Mouse (Mus musculus): ENCODE data around the gene Cyp1b1. TPM values are rescaled to one million over a fixed set of nuclear protein-coding genes. Genes with fewer than 3 reads are reported as not detected.

The Cyp1b1 gene
- polyA plus RNA-seq, 1 experiment from 2014 or later, result 3.8 TPM

DNA sequence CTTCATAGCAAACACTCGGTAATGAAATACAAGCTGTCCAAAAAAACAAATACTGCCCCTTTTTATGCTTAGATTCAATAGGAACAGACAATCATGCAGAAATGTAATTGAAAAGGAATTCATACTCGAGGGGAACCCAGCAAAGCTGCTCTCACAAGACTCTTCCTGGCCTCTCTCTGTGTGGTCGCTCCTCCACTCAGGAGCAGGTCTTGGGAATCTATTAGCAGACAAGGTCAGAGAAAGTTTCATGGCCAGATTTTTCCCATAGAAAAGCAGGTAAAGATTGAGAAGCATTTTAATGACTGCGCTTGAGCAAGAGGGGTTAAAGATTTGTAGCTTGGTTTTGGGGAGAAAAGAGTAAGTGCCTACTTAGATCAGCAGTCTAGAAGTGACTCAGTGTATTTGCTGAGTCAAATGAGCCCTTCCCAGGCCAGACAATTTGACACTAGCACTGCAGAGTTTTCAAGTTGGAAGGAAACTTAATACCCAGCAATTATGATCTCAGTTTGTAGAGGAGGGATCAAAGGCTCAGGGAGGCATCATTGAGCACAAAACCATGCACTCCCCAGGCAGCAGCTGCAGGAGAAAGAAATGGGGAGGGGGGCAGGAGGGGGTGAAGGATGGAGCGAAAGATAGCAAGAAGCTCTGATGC lies 24.1 kb upstream of the Cyp1b1 start:
- H3K4me2 ChIP-seq, result no peak overlapping the region
- no peak overlapping the region for H3K4me3 ChIP-seq (replicated peaks)
- no peaks in the 10 kb centered on the region for H3K9me3 ChIP-seq
- H3K4me1 ChIP-seq (replicated peaks), result peaks cover 26% of the 10 kb centered on the region
- H3K9ac ChIP-seq (replicated peaks), result no peak overlapping the region
- ATAC-seq (ENCODE audit: insufficient number of reproducible peaks, insufficient read depth, low FRiP score, low TSS enrichment, low read depth), result peak; percentile 35; the same call in 1 of the 2 replicates
- H3K27ac ChIP-seq, result no peak overlapping the region
- H3K27me3 ChIP-seq, result peaks cover 3% of the 10 kb centered on the region; the same call in 1 of the 2 replicates
- H3K36me3 ChIP-seq, result no peaks in the 10 kb centered on the region
- 33% methylated on average over 5 of the region's 5 CpGs for WGBS

DNA sequence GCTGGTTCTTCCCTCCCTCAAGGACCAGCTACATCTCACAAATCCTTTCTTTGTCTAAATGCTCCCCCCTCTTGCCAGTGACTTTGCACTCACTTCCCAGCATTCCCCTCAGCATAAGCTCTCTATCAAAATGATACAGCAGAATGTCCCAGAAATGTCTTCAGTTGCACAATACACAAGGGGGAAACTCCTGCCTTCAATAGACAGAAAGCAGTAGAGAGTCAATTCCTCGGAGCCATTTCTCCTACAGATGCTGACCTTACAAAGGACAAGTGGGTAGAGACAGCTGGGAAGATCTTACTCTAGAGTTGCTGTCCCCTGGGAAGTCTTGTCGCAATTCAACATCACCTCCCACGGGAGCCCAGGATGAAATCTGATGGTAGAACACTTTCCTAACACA lies 22.7 kb upstream of the Cyp1b1 start:
- Histone ChIP-seq H3K9ac (replicated peaks) (no peak overlapping the region), H3K36me3 (no peaks in the 10 kb centered on the region), H3K27ac (no peak overlapping the region), H3K4me2 (no peak overlapping the region), H3K4me3 (replicated peaks) (no peak overlapping the region), H3K9me3 (no peaks in the 10 kb centered on the region), H3K27me3 (peaks cover 10% of the 10 kb centered on the region), H3K4me1 (replicated peaks) (peaks cover 32% of the 10 kb centered on the region)
- WGBS, result 68% methylated on average over 3 of the region's 3 CpGs
- no peak for ATAC-seq (ENCODE audit: insufficient number of reproducible peaks, insufficient read depth, low FRiP score, low TSS enrichment, low read depth)

DNA sequence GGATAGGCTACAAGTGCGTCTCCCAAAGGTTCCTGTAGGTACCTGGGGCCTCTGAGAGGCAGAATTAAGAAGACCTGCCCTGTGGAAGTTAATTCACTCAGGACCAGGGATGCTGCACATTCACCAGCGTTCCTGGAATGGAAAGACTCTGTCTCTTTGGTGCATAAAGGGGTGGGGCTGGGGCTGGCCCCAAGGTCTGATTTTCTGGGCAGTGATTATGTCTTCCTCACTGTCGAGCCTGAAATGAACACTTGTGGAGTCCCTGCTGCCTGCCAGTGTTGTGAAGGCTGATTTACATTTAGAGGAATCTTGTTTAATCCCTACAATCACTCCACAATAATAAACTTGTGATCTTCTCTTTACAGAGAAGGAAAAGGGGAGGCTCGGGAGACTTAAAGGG lies 18.2 kb upstream of the Cyp1b1 start:
- no peak overlapping the region for H3K27ac ChIP-seq

DNA sequence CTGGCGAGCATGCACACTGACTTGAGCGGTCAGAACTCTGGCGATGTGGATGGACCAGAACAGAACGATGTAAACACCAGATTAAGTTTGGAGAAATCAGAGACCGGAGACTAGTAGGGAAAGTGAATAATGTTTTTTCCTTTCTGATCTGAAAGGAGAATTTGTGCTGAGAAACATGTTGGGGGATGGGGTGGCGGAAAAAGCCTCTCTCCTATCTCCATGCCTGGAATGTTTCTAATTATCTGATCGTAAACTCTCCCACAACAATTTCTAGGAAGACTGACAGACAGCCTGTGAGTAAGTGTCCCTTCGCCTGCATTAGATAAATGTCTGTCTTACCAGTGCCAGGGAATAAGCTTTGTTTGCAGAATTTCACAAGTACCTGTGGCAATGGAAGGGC lies 16.1 kb upstream of the Cyp1b1 start:
- Histone ChIP-seq H3K27me3 (peaks cover 41% of the 10 kb centered on the region), H3K9me3 (no peaks in the 10 kb centered on the region), H3K4me3 (replicated peaks) (no peak overlapping the region), H3K4me2 (peak overlapping the region; percentile 7; the same call in 1 of the 2 replicates), H3K27ac (no peak overlapping the region), H3K36me3 (no peaks in the 10 kb centered on the region), H3K9ac (replicated peaks) (no peak overlapping the region), H3K4me1 (replicated peaks) (peaks cover 42% of the 10 kb centered on the region)
- ATAC-seq (ENCODE audit: insufficient number of reproducible peaks, insufficient read depth, low FRiP score, low TSS enrichment, low read depth), result no peak
- 17% methylated on average over 8 of the region's 8 CpGs for WGBS

More for the DNA sequence above, 18.2 kb upstream of the Cyp1b1 start:
- Histone ChIP-seq H3K4me1 (replicated peaks) (peaks cover 47% of the 10 kb centered on the region), H3K4me3 (replicated peaks) (no peak overlapping the region), H3K4me2 (no peak overlapping the region), H3K9ac (replicated peaks) (no peak overlapping the region), H3K9me3 (no peaks in the 10 kb centered on the region), H3K36me3 (no peaks in the 10 kb centered on the region), H3K27me3 (peaks cover 35% of the 10 kb centered on the region)
- ATAC-seq (ENCODE audit: insufficient number of reproducible peaks, insufficient read depth, low FRiP score, low TSS enrichment, low read depth), result no peak
- WGBS, result 42% methylated on average over 4 of the region's 4 CpGs

DNA sequence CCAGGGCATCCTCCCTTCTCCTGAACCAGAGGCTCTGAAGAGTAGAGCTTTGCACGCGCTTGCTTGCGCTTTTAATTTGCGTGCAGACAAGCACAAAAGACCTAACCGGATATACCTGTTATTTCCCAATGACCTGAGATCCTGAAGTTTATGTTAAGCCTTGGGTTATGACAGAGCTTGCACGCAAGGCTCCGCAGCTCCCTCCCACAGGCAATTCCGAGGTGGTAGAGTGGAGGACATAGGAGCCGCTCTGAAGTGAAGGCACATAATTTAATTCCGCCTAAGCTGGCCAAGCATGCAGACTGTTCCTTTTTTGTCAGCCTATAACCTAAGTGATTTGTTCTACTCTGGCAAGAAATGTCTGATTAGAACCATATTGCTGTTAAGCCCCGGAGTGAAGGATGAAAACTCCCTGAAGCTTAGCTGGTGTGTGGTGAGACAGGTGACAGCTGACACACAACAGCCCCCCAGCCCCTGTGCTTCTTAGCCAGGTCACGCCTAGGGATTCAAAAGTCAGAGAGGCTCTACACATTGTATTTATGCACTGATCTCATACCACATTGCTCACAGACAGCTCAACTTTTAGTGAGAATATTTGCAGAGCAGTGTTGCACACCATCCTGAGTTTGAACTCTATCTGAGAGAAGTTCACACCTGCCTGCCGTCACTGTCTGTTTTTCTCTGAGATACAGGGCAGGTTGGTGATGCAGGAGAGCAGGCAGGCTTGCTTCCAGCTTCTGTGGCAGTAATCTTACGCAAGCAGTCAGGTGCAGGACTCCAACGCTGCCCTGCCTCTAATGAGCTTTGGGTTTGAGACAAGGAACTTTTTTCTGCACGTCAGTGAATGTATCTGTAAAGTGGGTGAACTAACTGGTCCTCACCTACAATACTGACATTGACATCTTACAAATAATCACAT lies 14.0 kb upstream of the Cyp1b1 start:
- Histone ChIP-seq H3K9ac (replicated peaks) (no peak overlapping the region), H3K27ac (0 out of 2 replicates have a peak overlapping the region, but pooled peaks have one; percentile 17), H3K4me3 (replicated peaks) (peak overlapping the region; percentile 23), H3K27me3 (peaks cover 41% of the 10 kb centered on the region), H3K9me3 (no peaks in the 10 kb centered on the region), H3K4me2 (peak overlapping the region; percentile 53), H3K4me1 (replicated peaks) (peaks cover 42% of the 10 kb centered on the region), H3K36me3 (no peaks in the 10 kb centered on the region)
- 7% methylated on average over 16 of the region's 16 CpGs for WGBS
- ATAC-seq (ENCODE audit: insufficient number of reproducible peaks, insufficient read depth, low FRiP score, low TSS enrichment, low read depth), result peak; percentile 91

DNA sequence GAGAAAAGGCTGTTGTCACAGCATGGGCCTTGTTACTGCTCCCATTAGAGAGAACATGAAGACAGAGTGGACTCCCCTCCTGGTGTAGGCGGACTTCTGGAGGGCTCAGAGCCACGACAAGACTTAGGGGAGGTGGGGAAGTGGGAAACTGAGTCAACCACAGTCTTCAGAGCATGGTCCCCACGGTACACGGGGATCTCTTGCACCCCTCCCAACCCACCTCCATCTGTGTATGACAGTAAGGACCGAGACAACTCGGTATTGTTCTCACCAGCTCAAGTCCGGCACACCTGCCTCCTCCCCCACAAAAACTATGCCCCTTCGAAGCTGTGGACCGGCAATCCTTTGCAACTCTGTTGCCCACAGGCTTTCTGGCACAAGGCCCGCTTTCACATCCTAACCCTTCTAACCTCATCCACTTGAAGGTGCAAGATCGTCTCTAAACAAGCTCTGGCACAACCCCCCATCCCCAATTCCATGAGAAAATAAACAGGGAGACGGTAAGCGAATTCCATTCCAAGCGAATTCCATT lies 13.3 kb upstream of the Cyp1b1 start:
- Histone ChIP-seq H3K27me3 (peaks cover 36% of the 10 kb centered on the region), H3K27ac (0 out of 2 replicates have a peak overlapping the region, but pooled peaks have one; percentile 17), H3K36me3 (no peaks in the 10 kb centered on the region), H3K4me3 (replicated peaks) (peak overlapping the region; percentile 23), H3K9ac (replicated peaks) (no peak overlapping the region; the same call in 1 of the 2 replicates), H3K4me1 (replicated peaks) (peaks cover 40% of the 10 kb centered on the region), H3K9me3 (no peaks in the 10 kb centered on the region), H3K4me2 (peak overlapping the region; percentile 53)
- no peak for ATAC-seq (ENCODE audit: insufficient number of reproducible peaks, insufficient read depth, low FRiP score, low TSS enrichment, low read depth)
- 14% methylated on average over 14 of the region's 14 CpGs for WGBS

DNA sequence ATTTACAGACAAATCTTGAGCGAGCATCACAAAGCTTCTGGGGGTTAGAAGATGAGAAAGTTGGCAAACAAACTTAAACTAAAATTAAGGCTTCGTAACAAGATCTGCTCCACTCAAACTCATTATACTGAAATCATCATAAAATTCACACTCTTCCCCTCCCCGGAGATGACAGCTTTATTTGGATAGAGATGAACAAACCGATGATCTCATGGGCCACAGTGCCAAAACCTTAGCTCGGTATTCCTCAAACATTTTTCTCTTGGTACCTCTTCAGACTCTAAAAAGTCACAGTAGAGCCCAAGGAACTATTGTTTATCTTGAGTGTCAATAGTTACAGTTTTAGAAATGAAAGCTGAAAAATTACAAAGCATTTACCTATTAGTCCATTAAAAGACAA lies 11.8 kb upstream of the Cyp1b1 start:
- 82% methylated on average over 5 of the region's 5 CpGs for WGBS
- no peak overlapping the region for H3K27ac ChIP-seq
- no peaks in the 10 kb centered on the region for H3K36me3 ChIP-seq
- H3K27me3 ChIP-seq, result peaks cover 28% of the 10 kb centered on the region
- H3K4me2 ChIP-seq, result no peak overlapping the region
- H3K4me3 ChIP-seq (replicated peaks), result no peak overlapping the region
- H3K9ac ChIP-seq (replicated peaks), result no peak overlapping the region
- peaks cover 30% of the 10 kb centered on the region for H3K4me1 ChIP-seq (replicated peaks)
- ATAC-seq (ENCODE audit: insufficient number of reproducible peaks, insufficient read depth, low FRiP score, low TSS enrichment, low read depth), result no peak
- no peaks in the 10 kb centered on the region for H3K9me3 ChIP-seq

DNA sequence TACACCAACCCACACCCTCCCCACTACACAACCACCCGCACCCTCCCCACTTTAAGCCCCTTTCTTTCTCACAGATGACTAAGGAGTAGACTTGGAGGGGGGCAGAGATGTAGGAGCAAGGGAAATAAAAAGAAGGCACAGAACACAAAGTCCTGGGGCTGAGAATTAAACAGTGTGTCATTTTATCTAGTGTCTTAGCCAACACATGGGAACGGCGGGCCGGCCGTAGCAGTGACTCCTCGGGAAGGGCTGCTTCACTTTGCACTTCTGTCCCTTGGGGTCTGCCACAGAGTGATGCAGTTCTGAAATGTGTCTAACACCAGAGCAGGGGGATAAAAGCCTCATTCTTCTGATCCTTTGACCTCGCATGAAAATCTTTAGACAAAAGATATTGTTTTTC lies 5.8 kb upstream of the Cyp1b1 start:
- H3K9ac ChIP-seq (replicated peaks), result no peak overlapping the region
- H3K27me3 ChIP-seq, result peaks cover 6% of the 10 kb centered on the region
- 77% methylated on average over 7 of the region's 7 CpGs for WGBS
- H3K4me1 ChIP-seq (replicated peaks), result no peaks in the 10 kb centered on the region; the same call in 1 of the 2 replicates
- H3K4me3 ChIP-seq (replicated peaks), result no peak overlapping the region
- no peak for ATAC-seq (ENCODE audit: insufficient number of reproducible peaks, insufficient read depth, low FRiP score, low TSS enrichment, low read depth)
- no peaks in the 10 kb centered on the region for H3K36me3 ChIP-seq
- no peak overlapping the region for H3K4me2 ChIP-seq
- no peak overlapping the region for H3K27ac ChIP-seq
- H3K9me3 ChIP-seq, result peaks cover 2% of the 10 kb centered on the region; the same call in 1 of the 2 replicates

DNA sequence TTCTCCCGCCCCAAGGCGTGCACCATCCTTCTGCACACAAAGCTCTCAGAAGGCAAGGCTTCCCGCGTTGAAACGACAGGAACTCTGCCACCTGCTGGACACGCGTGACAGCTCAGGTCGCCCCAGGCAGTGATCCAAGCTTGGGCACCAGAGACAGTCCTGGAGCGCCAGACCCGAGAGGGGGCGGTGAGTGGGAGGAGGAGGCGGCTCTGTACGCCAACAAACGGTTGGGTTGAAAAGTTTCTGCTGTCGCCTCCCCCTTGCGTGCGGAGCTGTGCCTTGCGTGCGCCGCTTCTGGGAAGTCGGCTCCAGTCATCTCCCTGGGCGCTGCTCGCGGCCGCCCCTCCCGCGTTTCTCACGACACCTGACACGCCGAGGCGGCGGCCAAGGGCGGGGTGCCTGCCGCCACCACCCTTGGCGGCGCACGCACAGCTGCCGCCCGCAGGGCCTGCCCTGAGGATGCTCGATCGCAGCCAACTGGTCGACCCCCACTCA lies 835 bp upstream of the Cyp1b1 start:
- peak overlapping the region; percentile 50 for H3K9ac ChIP-seq (replicated peaks)
- peaks cover 44% of the 10 kb centered on the region for H3K27me3 ChIP-seq
- H3K4me1 ChIP-seq (replicated peaks), result peaks cover 28% of the 10 kb centered on the region
- H3K36me3 ChIP-seq, result no peaks in the 10 kb centered on the region
- peaks cover 2% of the 10 kb centered on the region; the same call in 1 of the 2 replicates for H3K9me3 ChIP-seq
- H3K4me3 ChIP-seq (replicated peaks), result peak overlapping the region; percentile 46
- H3K4me2 ChIP-seq, result peak overlapping the region; percentile 93
- 0% methylated on average over 42 of the region's 42 CpGs for WGBS
- peak; percentile 88 for ATAC-seq (ENCODE audit: insufficient number of reproducible peaks, insufficient read depth, low FRiP score, low TSS enrichment, low read depth)
- no peak overlapping the region for H3K27ac ChIP-seq

DNA sequence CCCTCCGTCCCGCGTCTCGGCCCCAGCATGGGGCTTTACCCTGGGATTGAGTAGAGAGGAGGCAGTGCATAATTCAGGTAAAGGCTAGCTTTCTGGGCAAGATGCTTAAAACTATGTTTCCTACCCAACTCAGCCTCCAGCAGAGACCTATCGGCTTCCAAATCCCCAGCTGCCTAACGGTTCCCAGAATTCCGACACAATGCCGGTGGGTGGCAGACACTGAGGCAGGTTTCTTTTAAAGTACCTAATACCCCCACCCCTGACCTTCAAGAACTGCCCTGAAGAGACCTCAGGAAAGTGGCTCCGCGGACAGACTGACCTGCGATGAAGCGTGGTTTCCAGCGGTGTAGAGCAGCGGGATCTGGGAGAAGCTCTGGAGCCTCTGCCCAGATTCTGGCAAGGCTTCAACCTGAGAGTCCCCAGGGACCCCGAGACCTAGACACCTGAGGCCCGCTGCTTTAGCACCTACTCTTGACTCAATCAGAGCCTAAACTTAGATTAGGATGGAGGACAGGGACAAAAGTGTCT lies 429 bp downstream of the Cyp1b1 start:
- peak overlapping the region; percentile 93 for H3K4me2 ChIP-seq
- no peaks in the 10 kb centered on the region for H3K36me3 ChIP-seq
- peaks cover 36% of the 10 kb centered on the region for H3K4me1 ChIP-seq (replicated peaks)
- peaks cover 56% of the 10 kb centered on the region for H3K27me3 ChIP-seq
- ATAC-seq (ENCODE audit: insufficient number of reproducible peaks, insufficient read depth, low FRiP score, low TSS enrichment, low read depth), result no peak
- peak overlapping the region; percentile 46 for H3K4me3 ChIP-seq (replicated peaks)
- peaks cover 2% of the 10 kb centered on the region; the same call in 1 of the 2 replicates for H3K9me3 ChIP-seq
- under 1% methylated on average over 16 of the region's 16 CpGs for WGBS
- H3K9ac ChIP-seq (replicated peaks), result peak overlapping the region; percentile 50
- H3K27ac ChIP-seq, result no peak overlapping the region

All from limb, embryonic 12.5 days (tissue).